Mouse (Mus musculus): ENCODE measurements around the gene Nrxn2.

DNA sequence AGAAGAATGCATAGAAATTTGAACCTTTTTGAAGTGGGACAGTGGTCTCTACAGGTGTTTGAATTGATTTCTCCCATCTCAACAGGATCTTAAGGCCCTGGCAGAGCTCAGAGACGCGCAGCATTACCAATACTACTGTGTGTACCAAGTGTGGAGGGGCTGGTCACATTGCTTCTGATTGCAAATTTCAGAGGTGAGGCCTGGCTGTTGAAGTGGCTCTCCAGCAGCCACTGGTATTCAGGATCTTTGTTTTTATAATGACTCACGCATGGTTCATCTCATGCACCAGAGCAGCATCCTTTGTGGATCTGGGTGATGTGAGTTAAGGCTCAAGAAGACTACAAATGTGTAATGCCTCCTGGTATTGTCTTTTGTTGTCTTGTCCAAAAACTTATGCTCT, 46.1 kb upstream of the Nrxn2 start:
- TF ChIP-seq POLR2A (IDR thresholded peaks at IDR 0.05; ENCODE audit: low read depth, low read length) (no peak), CTCF (conservative IDR thresholded peaks at IDR 0.05; ENCODE audit: insufficient read depth, insufficient read length, low read depth, low read length) (no peak)
